Mouse (Mus musculus) spleen, adult 2 months (tissue): ENCODE results near the gene Wars.

ENCODE experiments used
- CTCF ChIP-seq: fragments of 200-500 bp; IDR thresholded peaks from 2 replicates; pipeline ENCODE4 v1.5.1; 2011; ENCODE audit warnings: mild to moderate bottlenecking, inconsistent platforms; ENCODE audit not compliant: insufficient read depth, insufficient read length, insufficient replicate concordance; ENCODE audit errors: extremely low read depth
- POLR2A ChIP-seq: fragments of 200-500 bp; IDR thresholded peaks from 2 replicates; pipeline ENCODE4 v1.6.1; 2011; ENCODE audit warnings: low read depth, low read length, inconsistent platforms

DNA sequence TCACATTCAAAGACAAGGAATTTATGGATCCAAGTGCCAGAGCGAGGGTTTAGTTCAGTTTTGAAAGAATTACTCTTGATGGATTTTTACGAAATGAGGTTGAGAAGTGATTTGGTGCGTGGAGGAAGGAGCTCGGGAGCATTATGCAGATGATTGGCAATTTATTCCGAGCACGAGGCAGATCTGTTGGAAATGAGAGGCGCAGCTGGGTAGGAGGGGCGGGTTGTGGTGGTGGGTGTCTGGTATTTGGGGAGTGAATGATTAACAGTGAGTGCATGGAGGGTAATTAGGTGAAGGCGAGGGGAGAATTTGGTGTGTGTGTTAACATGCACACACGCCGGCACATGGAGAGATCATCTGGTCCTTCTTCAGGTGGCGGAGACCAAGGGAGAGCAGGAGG is 12.4 kb upstream of the Wars start:
- no peak for TF ChIP-seq CTCF
- no peak for TF ChIP-seq POLR2A
